Mouse (Mus musculus) hindbrain, embryonic 12.5 days (tissue): ENCODE results near the gene Arvcf. TPM values are rescaled to one million over a fixed set of nuclear protein-coding genes. Genes with fewer than 3 reads are reported as not detected.

ENCODE experiments used
- ATAC-seq: fragments of 200-750 bp; cut with Nextera tagmentation; 2 replicates; pipeline ENCODE4 v1.8.0; 2017; ENCODE audit warnings: moderate TSS enrichment; ENCODE audit not compliant: low FRiP score
- H3K27ac ChIP-seq: fragments of 300-500 bp; sonication (generic); 2 replicates; pipeline ENCODE4 v1.5.1; 2016; ENCODE audit warnings: mild to moderate bottlenecking
- H3K27me3 ChIP-seq: fragments of 300-500 bp; sonication (generic); 2 replicates; pipeline ENCODE4 v1.6.1; 2016; ENCODE audit warnings: mild to moderate bottlenecking
- H3K36me3 ChIP-seq: fragments of 300-500 bp; sonication (generic); 2 replicates; pipeline ENCODE4 v1.6.1; 2016; ENCODE audit warnings: mild to moderate bottlenecking
- H3K4me1 ChIP-seq: fragments of 300-500 bp; sonication (generic); 2 replicates; pipeline ENCODE4 v1.6.1; 2016
- H3K4me2 ChIP-seq: fragments of 300-500 bp; sonication (generic); replicated peaks from 2 replicates; pipeline ENCODE4 v1.6.1; 2016; ENCODE audit warnings: mild to moderate bottlenecking
- H3K4me3 ChIP-seq: fragments of 300-500 bp; sonication (generic); 2 replicates; pipeline ENCODE4 v1.5.1; 2016; ENCODE audit warnings: mild to moderate bottlenecking
- H3K9ac ChIP-seq: fragments of 300-500 bp; sonication (generic); 2 replicates; pipeline ENCODE4 v1.6.1; 2016; ENCODE audit warnings: mild to moderate bottlenecking, moderate library complexity
- H3K9me3 ChIP-seq: fragments of 300-500 bp; sonication (generic); replicated peaks from 2 replicates; pipeline ENCODE4 v1.6.1; 2016; ENCODE audit warnings: mild to moderate bottlenecking
- WGBS: fragments of 180-500 bp; shearing (Covaris S2); methylation state at CpG from one replicate; pipeline ENCODE4 v1.1.7; 2016; 5-methylcytosine and 5-hydroxymethylcytosine counted together
- polyA plus RNA-seq: library from polyadenylated mRNA; unstranded; fragments of >200 nt; fragmentation: Nextera tagmentation; extraction: Ambion mirVana; gene quantifications from 2 replicates; pipeline ENCODE4 v1.2.1, GENCODE M21; 2016

Gene Arvcf
- polyA plus RNA-seq, 1 experiment from 2014 or later, result 119 TPM

GRCm38 (mm10) chr16:18360151-18360805 lies 12.3 kb downstream of the Arvcf start:
- no peaks in the 10 kb centered on the region for H3K9me3 ChIP-seq
- no peaks in the 10 kb centered on the region for H3K4me1 ChIP-seq
- H3K9ac ChIP-seq, result 0 out of 2 replicates have a peak overlapping the region, but pooled peaks have one; percentile 18
- ATAC-seq, result no peak
- H3K4me3 ChIP-seq, result no peak overlapping the region
- no peak overlapping the region for H3K4me2 ChIP-seq
- H3K27me3 ChIP-seq, result no peaks in the 10 kb centered on the region
- WGBS, result 72% methylated on average over 6 of the region's 6 CpGs
- no peak overlapping the region for H3K27ac ChIP-seq
- H3K36me3 ChIP-seq, result peaks cover 9% of the 10 kb centered on the region

- H3K36me3 ChIP-seq, result peaks cover 7% of the 10 kb centered on the region
- WGBS, result 83% methylated on average over 8 of the region's 8 CpGs
- no peak overlapping the region for H3K27ac ChIP-seq
- H3K4me2 ChIP-seq, result no peak overlapping the region
- no peak for ATAC-seq
- no peak overlapping the region for H3K4me3 ChIP-seq
- no peak overlapping the region for H3K9ac ChIP-seq
- no peaks in the 10 kb centered on the region for H3K27me3 ChIP-seq
- H3K4me1 ChIP-seq, result no peaks in the 10 kb centered on the region
- H3K9me3 ChIP-seq, result no peaks in the 10 kb centered on the region
These were observed 15.0 kb downstream of the Arvcf start for GRCm38 (mm10) chr16:18362948-18363347.

- H3K9ac ChIP-seq, result no peak overlapping the region
- ATAC-seq, result no peak
- H3K27ac ChIP-seq, result no peak overlapping the region
- H3K4me3 ChIP-seq, result no peak overlapping the region
- 86% methylated on average over 4 of the region's 4 CpGs for WGBS
- H3K27me3 ChIP-seq, result no peaks in the 10 kb centered on the region
- no peaks in the 10 kb centered on the region for H3K9me3 ChIP-seq
- no peak overlapping the region for H3K4me2 ChIP-seq
- peaks cover 15% of the 10 kb centered on the region for H3K36me3 ChIP-seq
- no peaks in the 10 kb centered on the region for H3K4me1 ChIP-seq
These were observed 18.9 kb downstream of the Arvcf start for GRCm38 (mm10) chr16:18366849-18367248.

- H3K4me2 ChIP-seq, result no peak overlapping the region
- H3K9me3 ChIP-seq, result no peaks in the 10 kb centered on the region
- no peak for ATAC-seq
- 97% methylated on average over 3 of the region's 3 CpGs for WGBS
- H3K36me3 ChIP-seq, result peaks cover 14% of the 10 kb centered on the region; the same call in 1 of the 2 replicates
- H3K27ac ChIP-seq, result no peak overlapping the region
- H3K9ac ChIP-seq, result no peak overlapping the region
- no peaks in the 10 kb centered on the region for H3K27me3 ChIP-seq
- no peaks in the 10 kb centered on the region for H3K4me1 ChIP-seq
- H3K4me3 ChIP-seq, result no peak overlapping the region
These were observed 22.2 kb downstream of the Arvcf start for GRCm38 (mm10) chr16:18370197-18370596.

GRCm38 (mm10) chr16:18373632-18374031 lies 25.6 kb downstream of the Arvcf start:
- no peaks in the 10 kb centered on the region for H3K9me3 ChIP-seq
- no peak overlapping the region for H3K27ac ChIP-seq
- no peak for ATAC-seq
- WGBS, result 94% methylated on average over 4 of the region's 4 CpGs
- no peak overlapping the region for H3K9ac ChIP-seq
- peaks cover 12% of the 10 kb centered on the region; the same call in 1 of the 2 replicates for H3K36me3 ChIP-seq
- H3K27me3 ChIP-seq, result no peaks in the 10 kb centered on the region
- peaks cover 16% of the 10 kb centered on the region for H3K4me1 ChIP-seq
- no peak overlapping the region for H3K4me2 ChIP-seq
- H3K4me3 ChIP-seq, result no peak overlapping the region

GRCm38 (mm10) chr16:18376297-18376954 lies 28.4 kb downstream of the Arvcf start:
- Histone ChIP-seq H3K4me1 (peaks cover 44% of the 10 kb centered on the region), H3K27me3 (no peaks in the 10 kb centered on the region), H3K4me3 (no peak overlapping the region), H3K36me3 (peaks cover 7% of the 10 kb centered on the region; the same call in 1 of the 2 replicates), H3K9ac (no peak overlapping the region), H3K27ac (no peak overlapping the region), H3K4me2 (no peak overlapping the region), H3K9me3 (no peaks in the 10 kb centered on the region)
- 80% methylated on average over 7 of the region's 7 CpGs for WGBS
- ATAC-seq, result no peak

GRCm38 (mm10) chr16:18377203-18377602 lies 29.2 kb downstream of the Arvcf start:
- H3K27me3 ChIP-seq, result no peaks in the 10 kb centered on the region
- H3K4me1 ChIP-seq, result peaks cover 52% of the 10 kb centered on the region
- ATAC-seq, result no peak
- H3K4me2 ChIP-seq, result no peak overlapping the region
- H3K27ac ChIP-seq, result 0 out of 2 replicates have a peak overlapping the region, but pooled peaks have one; percentile 35
- H3K9ac ChIP-seq, result no peak overlapping the region
- 21% methylated on average over 3 of the region's 3 CpGs for WGBS
- H3K36me3 ChIP-seq, result peaks cover 3% of the 10 kb centered on the region; the same call in 1 of the 2 replicates
- no peak overlapping the region for H3K4me3 ChIP-seq
- H3K9me3 ChIP-seq, result no peaks in the 10 kb centered on the region

- Histone ChIP-seq H3K4me1 (peaks cover 65% of the 10 kb centered on the region), H3K9me3 (no peaks in the 10 kb centered on the region), H3K27ac (no peak overlapping the region), H3K27me3 (no peaks in the 10 kb centered on the region), H3K9ac (no peak overlapping the region), H3K4me2 (no peak overlapping the region), H3K36me3 (0 out of 2 replicates have a peak, but pooled peaks cover 2% of the 10 kb centered on the region), H3K4me3 (no peak overlapping the region)
- 29% methylated on average over 1 of the region's 1 CpGs for WGBS
- no peak for ATAC-seq
These were observed 30.5 kb downstream of the Arvcf start for GRCm38 (mm10) chr16:18378489-18378888.

- H3K27ac ChIP-seq, result peak overlapping the region; percentile 87
- H3K9ac ChIP-seq, result no peak overlapping the region; the same call in 1 of the 2 replicates
- peaks cover 74% of the 10 kb centered on the region for H3K4me1 ChIP-seq
- no peak overlapping the region for H3K4me3 ChIP-seq
- no peak overlapping the region for H3K4me2 ChIP-seq
- no peaks in the 10 kb centered on the region for H3K36me3 ChIP-seq
- H3K27me3 ChIP-seq, result no peaks in the 10 kb centered on the region
- no peaks in the 10 kb centered on the region for H3K9me3 ChIP-seq
- WGBS, result 60% methylated on average over 8 of the region's 8 CpGs
- 0 out of 2 replicates have a peak, but pooled peaks have one; percentile 6 for ATAC-seq
These were observed 31.5 kb downstream of the Arvcf start for GRCm38 (mm10) chr16:18379338-18380001.

GRCm38 (mm10) chr16:18380495-18381063 lies 32.6 kb downstream of the Arvcf start:
- Histone ChIP-seq H3K4me2 (no peak overlapping the region), H3K27ac (peak overlapping the region; percentile 87), H3K4me1 (peaks cover 85% of the 10 kb centered on the region), H3K9ac (no peak overlapping the region; the same call in 1 of the 2 replicates), H3K27me3 (no peaks in the 10 kb centered on the region), H3K4me3 (no peak overlapping the region), H3K36me3 (no peaks in the 10 kb centered on the region), H3K9me3 (no peaks in the 10 kb centered on the region)
- peak; percentile 77 for ATAC-seq
- 18% methylated on average over 6 of the region's 6 CpGs for WGBS

- WGBS, result 41% methylated on average over 6 of the region's 6 CpGs
- Histone ChIP-seq H3K27ac (peak overlapping the region; percentile 87), H3K4me1 (peaks cover 93% of the 10 kb centered on the region), H3K4me3 (no peak overlapping the region), H3K36me3 (no peaks in the 10 kb centered on the region), H3K9me3 (no peaks in the 10 kb centered on the region), H3K27me3 (no peaks in the 10 kb centered on the region), H3K4me2 (0 out of 2 replicates have a peak overlapping the region, but pooled peaks have one; percentile 1), H3K9ac (no peak overlapping the region)
- ATAC-seq, result peak; percentile 54
These were observed 33.8 kb downstream of the Arvcf start for GRCm38 (mm10) chr16:18381621-18382258.
